Mouse (Mus musculus) forebrain, embryonic 13.5 days (tissue): ENCODE data around the gene Krcc1. TPM values are rescaled to one million over a fixed set of nuclear protein-coding genes. Genes with fewer than 3 reads are reported as not detected.
"Not testable (repeated sequence)": the region's sequence is repeated elsewhere in the genome, so short reads cannot be mapped to it uniquely, and the experiment has no call there.

ENCODE experiments used
- ATAC-seq: fragments of 200-750 bp; cut with Nextera tagmentation; 2 replicates; pipeline ENCODE4 v1.8.0; 2017
- H3K27ac ChIP-seq: fragments of 300-500 bp; sonication (generic); 2 replicates; pipeline ENCODE4 v1.5.1; 2015; ENCODE audit warnings: inconsistent platforms, mild to moderate bottlenecking, moderate library complexity
- H3K27me3 ChIP-seq: fragments of 300-500 bp; sonication (generic); 2 replicates; pipeline ENCODE4 v1.6.1; 2015; ENCODE audit warnings: mild to moderate bottlenecking, inconsistent platforms
- H3K36me3 ChIP-seq: fragments of 300-500 bp; sonication (generic); 2 replicates; pipeline ENCODE4 v1.6.1; 2015; ENCODE audit warnings: mild to moderate bottlenecking, inconsistent platforms; ENCODE audit not compliant: poor library complexity, severe bottlenecking
- H3K4me1 ChIP-seq: fragments of 300-500 bp; sonication (generic); 2 replicates; pipeline ENCODE4 v1.6.1; 2015; ENCODE audit warnings: inconsistent platforms
- H3K4me2 ChIP-seq: fragments of 300-500 bp; sonication (generic); 2 replicates; pipeline ENCODE4 v1.6.1; 2015; ENCODE audit warnings: inconsistent platforms, mild to moderate bottlenecking, moderate library complexity
- H3K4me3 ChIP-seq: fragments of 300-500 bp; sonication (generic); 2 replicates; pipeline ENCODE4 v1.5.1; 2015; ENCODE audit warnings: mild to moderate bottlenecking, inconsistent platforms
- H3K9ac ChIP-seq: fragments of 300-500 bp; sonication (generic); 2 replicates; pipeline ENCODE4 v1.6.1; 2015; ENCODE audit warnings: mild to moderate bottlenecking, inconsistent platforms
- H3K9me3 ChIP-seq: fragments of 300-500 bp; sonication (generic); replicated peaks from 2 replicates; pipeline ENCODE4 v1.6.1; 2016; ENCODE audit warnings: inconsistent platforms
- WGBS: fragments of 180-500 bp; shearing (Covaris S2); methylation state at CpG from one replicate; pipeline ENCODE4 v1.1.7; 2015; 5-methylcytosine and 5-hydroxymethylcytosine counted together
- polyA plus RNA-seq: library from polyadenylated mRNA; unstranded; fragments of >200 nt; fragmentation: Nextera tagmentation; extraction: Ambion mirVana; gene quantifications from 2 replicates; pipeline ENCODE4 v1.2.1, GENCODE M21; 2015

Krcc1 gene
- polyA plus RNA-seq, 1 experiment from 2014 or later = 24.3 TPM

GRCm38 (mm10) chr6:71302097-71302731, 30.7 kb downstream of the Krcc1 start:
- H3K36me3 ChIP-seq = no peaks in the 10 kb centered on the region
- H3K9ac ChIP-seq = no peak overlapping the region
- no peaks in the 10 kb centered on the region for H3K27me3 ChIP-seq
- no peak overlapping the region for H3K27ac ChIP-seq
- ATAC-seq = no peak
- no peaks in the 10 kb centered on the region for H3K4me1 ChIP-seq
- WGBS = 75% methylated on average over 6 of the region's 6 CpGs
- no peak overlapping the region for H3K4me2 ChIP-seq
- no peaks in the 10 kb centered on the region for H3K9me3 ChIP-seq
- H3K4me3 ChIP-seq = no peak overlapping the region

DNA sequence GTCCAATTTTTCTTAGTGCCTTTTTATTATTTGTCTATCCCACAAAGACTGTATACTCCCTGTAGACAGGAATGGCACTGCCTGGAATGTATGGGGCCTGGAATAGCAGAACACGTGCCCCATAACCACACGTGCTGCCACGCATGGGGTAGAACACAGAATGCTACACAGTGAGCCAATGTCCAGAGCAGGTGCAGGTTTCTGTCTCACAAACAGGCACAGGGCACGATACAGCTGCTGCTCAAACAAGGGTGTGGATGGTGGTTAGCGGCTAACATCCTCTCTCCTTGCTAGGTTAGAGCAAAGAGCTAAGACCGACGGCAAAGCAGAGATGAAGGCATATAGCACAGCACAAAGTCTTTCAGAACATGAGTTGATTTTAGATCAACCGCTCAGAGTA, 36.0 kb downstream of the Krcc1 start:
- H3K4me1 ChIP-seq = no peaks in the 10 kb centered on the region
- WGBS = 93% methylated on average over 8 of the region's 8 CpGs
- no peaks in the 10 kb centered on the region for H3K36me3 ChIP-seq
- H3K4me3 ChIP-seq = no peak overlapping the region
- H3K9me3 ChIP-seq = no peaks in the 10 kb centered on the region
- H3K27me3 ChIP-seq = no peaks in the 10 kb centered on the region
- H3K9ac ChIP-seq = no peak overlapping the region
- no peak overlapping the region for H3K27ac ChIP-seq
- H3K4me2 ChIP-seq = no peak overlapping the region
- no peak for ATAC-seq

- no peaks in the 10 kb centered on the region for H3K4me1 ChIP-seq
- H3K4me3 ChIP-seq = no peak within 1 kb of the TSS
- H3K36me3 ChIP-seq = no peaks in the 10 kb centered on the region
- H3K9me3 ChIP-seq = no peaks in the 10 kb centered on the region
- no peak for ATAC-seq
- no peaks in the 10 kb centered on the region for H3K27me3 ChIP-seq
- no peak within 1 kb of the TSS for H3K9ac ChIP-seq
- no peak within 1 kb of the TSS for H3K4me2 ChIP-seq
- H3K27ac ChIP-seq = no peak within 1 kb of the TSS
- 86% methylated on average over 2 of the region's 3 CpGs for WGBS
Observed at GRCm38 (mm10) chr6:71321826-71322283, 50.4 kb downstream of the Krcc1 start, which contains the start of gene Smyd1. TSS of gene Smyd1 (minus strand) at chr6:71322233.

- Histone ChIP-seq H3K27ac (no peak within 1 kb of the TSS), H3K27me3 (no peaks in the 10 kb centered on the region), H3K4me2 (no peak within 1 kb of the TSS), H3K4me3 (no peak within 1 kb of the TSS), H3K4me1 (no peaks in the 10 kb centered on the region), H3K9ac (no peak within 1 kb of the TSS), H3K36me3 (no peaks in the 10 kb centered on the region), H3K9me3 (no peaks in the 10 kb centered on the region)
- ATAC-seq = no peak
- 84% methylated on average over 7 of the region's 7 CpGs for WGBS
Observed at GRCm38 (mm10) chr6:71322491-71322921, 51.0 kb downstream of the Krcc1 start, which contains the start of gene Cd8b1. TSS of gene Cd8b1 (plus strand) at chr6:71322788.

- no peak for ATAC-seq
- Histone ChIP-seq H3K27ac (no peak overlapping the region), H3K9me3 (no peaks in the 10 kb centered on the region), H3K4me2 (no peak overlapping the region), H3K9ac (no peak overlapping the region), H3K36me3 (no peaks in the 10 kb centered on the region), H3K4me1 (no peaks in the 10 kb centered on the region), H3K4me3 (no peak overlapping the region), H3K27me3 (no peaks in the 10 kb centered on the region)
- 91% methylated on average over 9 of the region's 9 CpGs for WGBS
Observed at GRCm38 (mm10) chr6:71324816-71325215, 53.3 kb downstream of the Krcc1 start.

DNA sequence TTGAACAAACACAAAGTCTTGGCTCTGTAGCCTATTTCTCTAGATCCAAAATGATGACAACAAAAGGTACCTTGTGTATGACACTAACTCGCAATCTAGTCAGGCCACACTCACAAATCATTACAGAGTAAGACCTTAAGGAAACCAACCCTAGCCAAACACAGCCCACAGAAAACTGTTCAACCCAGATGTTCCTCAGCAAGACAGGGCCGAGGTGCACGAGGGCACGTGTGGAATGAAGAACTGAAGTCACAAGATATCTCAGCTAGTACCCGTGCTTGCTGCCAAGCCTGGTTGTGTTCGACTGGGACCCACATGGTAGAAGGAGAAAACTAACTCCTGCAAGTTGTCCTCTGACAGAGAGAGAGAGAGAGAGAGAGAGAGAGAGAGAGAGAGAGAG, 58.4 kb downstream of the Krcc1 start:
- no peak overlapping the region for H3K4me3 ChIP-seq
- no peak overlapping the region for H3K9ac ChIP-seq
- H3K4me2 ChIP-seq = no peak overlapping the region
- no peaks in the 10 kb centered on the region for H3K9me3 ChIP-seq
- no peaks in the 10 kb centered on the region for H3K4me1 ChIP-seq
- ATAC-seq = no peak
- no peak overlapping the region for H3K27ac ChIP-seq
- H3K27me3 ChIP-seq = no peaks in the 10 kb centered on the region
- WGBS = 85% methylated on average over 6 of the region's 6 CpGs
- no peaks in the 10 kb centered on the region for H3K36me3 ChIP-seq

DNA sequence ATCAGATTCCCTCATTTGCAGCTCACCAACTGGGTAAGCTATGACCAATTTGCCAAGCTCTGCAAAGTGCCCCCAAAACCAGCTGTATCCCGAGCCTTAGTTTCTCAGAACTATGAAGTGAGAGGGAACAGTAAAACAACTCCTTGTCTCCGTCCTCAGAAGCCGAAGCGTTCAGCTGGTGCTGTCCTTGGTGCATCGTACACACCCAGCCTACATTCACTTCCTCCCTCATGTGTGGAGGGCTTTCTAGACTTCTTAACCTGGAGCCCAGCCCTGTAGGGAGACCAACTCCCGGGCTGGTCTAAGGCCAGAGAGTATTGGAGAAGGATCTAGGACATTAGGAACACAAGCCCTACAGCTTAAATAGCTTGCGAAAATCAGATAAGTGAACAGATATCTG, 59.0 kb downstream of the Krcc1 start:
- ATAC-seq = no peak
- Histone ChIP-seq H3K4me2 (no peak overlapping the region), H3K9me3 (no peaks in the 10 kb centered on the region), H3K9ac (no peak overlapping the region), H3K27me3 (no peaks in the 10 kb centered on the region), H3K27ac (no peak overlapping the region), H3K4me1 (no peaks in the 10 kb centered on the region), H3K4me3 (no peak overlapping the region), H3K36me3 (no peaks in the 10 kb centered on the region)
- 92% methylated on average over 7 of the region's 7 CpGs for WGBS

DNA sequence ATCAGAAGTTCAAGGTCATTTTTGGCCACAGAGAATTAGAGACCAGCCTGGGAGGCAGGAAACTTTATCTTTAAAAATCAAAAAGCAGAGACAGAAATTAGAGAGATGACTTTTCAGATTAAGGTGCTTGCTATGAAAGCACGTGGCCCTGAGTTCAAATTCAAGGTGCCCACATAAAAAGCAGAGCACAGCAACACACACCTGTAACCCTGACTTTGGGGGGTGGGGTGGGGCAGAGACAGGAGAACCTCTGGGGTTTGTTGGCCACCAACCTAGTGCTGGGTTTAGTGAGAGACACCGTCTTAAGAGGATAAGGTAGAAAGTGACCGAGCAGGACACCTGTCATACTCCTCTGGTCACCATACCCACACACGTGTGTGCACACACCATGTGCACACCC, 60.0 kb downstream of the Krcc1 start:
- H3K9me3 ChIP-seq, H3K27ac ChIP-seq, H3K4me1 ChIP-seq, ATAC-seq, H3K4me2 ChIP-seq, H3K9ac ChIP-seq, H3K36me3 ChIP-seq, H3K4me3 ChIP-seq, H3K27me3 ChIP-seq: not testable (repeated sequence)
- WGBS = 94% methylated on average over 2 of the region's 4 CpGs

DNA sequence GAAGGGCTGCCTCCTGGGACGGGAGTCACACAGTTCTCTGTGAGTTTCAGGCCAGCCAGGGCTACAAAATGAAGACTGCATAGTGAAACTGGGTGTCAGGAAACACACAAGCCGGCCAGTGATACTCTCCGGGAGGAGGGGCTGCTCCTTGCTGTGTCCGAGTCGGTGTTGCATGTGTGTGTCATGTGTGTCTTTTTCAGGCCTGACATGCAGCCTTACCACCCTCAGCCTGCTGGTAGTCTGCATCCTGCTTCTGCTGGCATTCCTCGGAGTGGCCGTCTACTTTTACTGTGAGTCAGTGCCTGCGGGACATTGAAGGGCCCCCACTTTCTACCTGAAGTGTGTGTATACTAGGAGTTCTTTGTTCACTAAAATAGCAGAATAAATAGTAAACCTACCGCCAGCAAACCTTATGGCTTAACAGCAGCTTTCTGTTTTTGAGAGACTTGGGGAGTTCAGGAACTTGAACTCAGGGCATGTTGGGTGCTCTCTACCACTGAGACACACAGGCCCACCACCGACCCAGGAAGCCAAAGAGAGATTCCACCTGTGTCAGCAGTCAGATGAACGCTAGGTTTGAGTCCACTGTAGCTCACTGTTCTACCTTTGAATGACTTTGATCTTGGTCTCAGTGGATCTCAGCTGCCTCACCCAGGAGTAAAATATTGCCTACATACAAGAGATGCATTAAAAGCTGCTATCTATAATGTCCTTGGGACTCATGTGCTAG, 60.9 kb downstream of the Krcc1 start:
- 90% methylated on average over 11 of the region's 11 CpGs for WGBS
- no peaks in the 10 kb centered on the region for H3K4me1 ChIP-seq
- no peaks in the 10 kb centered on the region for H3K9me3 ChIP-seq
- no peak overlapping the region for H3K27ac ChIP-seq
- no peak overlapping the region for H3K4me3 ChIP-seq
- no peaks in the 10 kb centered on the region for H3K36me3 ChIP-seq
- no peak for ATAC-seq
- H3K27me3 ChIP-seq = no peaks in the 10 kb centered on the region
- H3K9ac ChIP-seq = no peak overlapping the region
- no peak overlapping the region for H3K4me2 ChIP-seq

DNA sequence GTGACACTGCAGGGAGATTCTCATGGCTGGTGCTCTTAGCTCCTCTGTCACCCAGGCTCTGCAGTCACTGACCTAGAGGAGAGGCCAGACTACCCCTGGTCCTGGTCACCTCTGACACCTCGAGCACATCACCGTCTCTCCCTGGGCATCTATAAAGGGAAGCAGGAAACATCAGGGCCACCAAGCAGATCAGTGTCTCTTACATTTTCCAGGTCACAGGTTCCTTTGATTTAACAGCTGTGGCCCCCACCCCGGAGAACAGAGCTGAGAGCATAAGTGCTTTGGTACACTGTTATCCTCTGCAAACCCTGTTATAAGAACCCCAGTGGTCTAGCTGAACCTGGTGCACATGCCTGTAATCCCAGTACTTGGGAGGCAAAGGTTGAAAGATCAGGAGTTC, 61.6 kb downstream of the Krcc1 start:
- no peak for ATAC-seq
- no peaks in the 10 kb centered on the region for H3K9me3 ChIP-seq
- no peak overlapping the region for H3K27ac ChIP-seq
- WGBS = 71% methylated on average over 3 of the region's 3 CpGs
- H3K36me3 ChIP-seq = no peaks in the 10 kb centered on the region
- no peaks in the 10 kb centered on the region for H3K4me1 ChIP-seq
- H3K27me3 ChIP-seq = no peaks in the 10 kb centered on the region
- H3K9ac ChIP-seq = no peak overlapping the region
- H3K4me3 ChIP-seq = no peak overlapping the region
- H3K4me2 ChIP-seq = no peak overlapping the region

DNA sequence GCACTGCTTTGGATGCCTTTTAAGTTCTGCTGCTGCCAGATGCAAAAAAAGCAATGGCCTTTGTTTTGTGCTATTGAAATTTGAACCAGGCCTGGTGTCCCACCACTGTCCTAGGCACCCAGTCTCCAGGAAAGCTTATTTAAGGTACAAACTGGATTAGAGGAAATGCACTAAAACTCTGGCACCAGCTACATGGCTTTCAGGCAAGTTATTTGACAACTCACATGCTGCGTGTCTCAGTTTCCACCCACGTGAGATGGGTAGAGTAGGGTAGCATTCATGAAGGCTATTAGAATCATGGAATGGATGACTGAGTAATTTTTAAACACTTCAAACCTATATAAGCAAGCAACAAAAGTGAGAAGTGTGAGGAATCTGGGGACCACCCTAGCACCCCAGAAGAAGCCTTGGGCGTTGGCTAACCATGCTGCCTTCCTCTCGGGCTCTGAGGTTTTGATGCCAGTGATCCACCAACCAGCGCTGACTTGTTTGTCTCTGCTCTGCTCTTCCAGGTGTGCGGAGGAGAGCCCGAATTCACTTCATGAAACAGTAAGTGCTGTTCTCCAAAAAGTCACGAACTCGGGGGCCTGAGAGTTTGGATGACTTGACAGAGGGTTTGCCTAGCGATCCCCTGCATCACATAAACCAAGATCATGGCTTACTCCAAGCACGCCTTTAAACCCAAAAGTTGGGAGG, 62.2 kb downstream of the Krcc1 start:
- Histone ChIP-seq H3K27me3 (no peaks in the 10 kb centered on the region), H3K4me3 (no peak overlapping the region), H3K9me3 (no peaks in the 10 kb centered on the region), H3K36me3 (no peaks in the 10 kb centered on the region), H3K4me1 (no peaks in the 10 kb centered on the region), H3K27ac (no peak overlapping the region), H3K4me2 (no peak overlapping the region), H3K9ac (no peak overlapping the region)
- 91% methylated on average over 11 of the region's 11 CpGs for WGBS
- no peak for ATAC-seq
